Mouse (Mus musculus) kidney, postnatal 0 days (tissue): ENCODE measurements around the gene Gm1604a. TPM values are rescaled to one million over a fixed set of nuclear protein-coding genes. Genes with fewer than 3 reads are reported as not detected.
A peak's percentile ranks its signal among the peaks of the same experiment; 100 is the strongest.
"Not testable (repeated sequence)": the region's sequence is repeated elsewhere in the genome, so short reads cannot be mapped to it uniquely, and the experiment has no call there.

ENCODE experiments used
- ATAC-seq: fragments of 200-750 bp; cut with Nextera tagmentation; replicated peaks from 2 replicates; pipeline ENCODE4 v1.8.0; 2017; ENCODE audit warnings: low read depth, moderate number of reproducible peaks, moderate TSS enrichment, moderate library complexity; ENCODE audit not compliant: low FRiP score
- DNase-seq: peaks from one replicate; pipeline ENCODE4 v3.0.0-alpha.2; 2016; ENCODE audit warnings: low spot score
- H3K27ac ChIP-seq: fragments of 300-500 bp; sonication (generic); 2 replicates; pipeline ENCODE4 v1.5.1; 2014; ENCODE audit warnings: mild to moderate bottlenecking
- H3K27me3 ChIP-seq: fragments of 300-500 bp; sonication (generic); 2 replicates; pipeline ENCODE4 v1.6.1; 2014; ENCODE audit warnings: low read length, mixed read lengths; ENCODE audit not compliant: insufficient read depth
- H3K36me3 ChIP-seq: fragments of 300-500 bp; sonication (generic); 2 replicates; pipeline ENCODE4 v1.6.1; 2014; ENCODE audit warnings: low read length, mixed read lengths; ENCODE audit not compliant: insufficient read depth
- H3K4me1 ChIP-seq: fragments of 300-500 bp; sonication (generic); replicated peaks from 2 replicates; pipeline ENCODE4 v1.6.1; 2014; ENCODE audit warnings: antibody characterized with exemption, low read length, mixed read lengths; ENCODE audit not compliant: insufficient read depth
- H3K4me2 ChIP-seq: fragments of 300-500 bp; sonication (generic); 2 replicates; pipeline ENCODE4 v1.6.1; 2014; ENCODE audit warnings: mild to moderate bottlenecking, low read length, moderate library complexity, mixed read lengths
- H3K4me3 ChIP-seq: fragments of 300-500 bp; sonication (generic); replicated peaks from 2 replicates; pipeline ENCODE4 v1.5.1; 2014; ENCODE audit warnings: low read depth, low read length
- H3K9ac ChIP-seq: fragments of 300-500 bp; sonication (generic); 2 replicates; pipeline ENCODE4 v1.6.1; 2014; ENCODE audit warnings: low read depth, low read length
- H3K9me3 ChIP-seq: fragments of 300-500 bp; sonication (generic); replicated peaks from 2 replicates; pipeline ENCODE4 v1.6.1; 2016; ENCODE audit warnings: low read length, inconsistent platforms, mixed read lengths
- WGBS: fragments of 180-500 bp; shearing (Covaris S2); extraction: QIAGEN DNeasy Blood & Tissue Kit; methylation state at CpG from one replicate; pipeline ENCODE4 v1.1.7; 2014; 5-methylcytosine and 5-hydroxymethylcytosine counted together
- polyA plus RNA-seq: library from polyadenylated mRNA; unstranded; fragments of >200 nt; fragmentation: Nextera tagmentation; extraction: Ambion mirVana; gene quantifications from 2 replicates; pipeline ENCODE4 v1.2.1, GENCODE M21; 2015

The Gm1604a gene
- polyA plus RNA-seq, 1 experiment from 2014 or later = 0.43 TPM

- H3K4me3 ChIP-seq, H3K9me3 ChIP-seq, H3K4me1 ChIP-seq, ATAC-seq, H3K27ac ChIP-seq, DNase-seq, H3K27me3 ChIP-seq, H3K4me2 ChIP-seq, H3K9ac ChIP-seq, H3K36me3 ChIP-seq: not testable (repeated sequence)
- 68% methylated on average over 8 of the region's 12 CpGs for WGBS
Measured at GRCm38 (mm10) chr17:7001790-7002585, 23.4 kb upstream of the Gm1604a start.

GRCm38 (mm10) chr17:7003392-7003791 is 22.0 kb upstream of the Gm1604a start:
- H3K4me3 ChIP-seq, H3K9ac ChIP-seq, H3K9me3 ChIP-seq, H3K27me3 ChIP-seq, H3K27ac ChIP-seq, ATAC-seq, H3K4me1 ChIP-seq, H3K4me2 ChIP-seq, DNase-seq, H3K36me3 ChIP-seq: not testable (repeated sequence)
- WGBS = no CpG with 5 or more reads among the region's 3 CpGs

- WGBS = 59% methylated on average over 3 of the region's 4 CpGs
Measured at GRCm38 (mm10) chr17:7005646-7006045, 19.7 kb upstream of the Gm1604a start.

GRCm38 (mm10) chr17:7008885-7009284 is 16.5 kb upstream of the Gm1604a start:
- not testable (repeated sequence) for DNase-seq, ATAC-seq, H3K9me3 ChIP-seq, H3K9ac ChIP-seq, H3K27ac ChIP-seq, H3K4me1 ChIP-seq, H3K4me3 ChIP-seq, H3K27me3 ChIP-seq, H3K36me3 ChIP-seq, H3K4me2 ChIP-seq

More at GRCm38 (mm10) chr17:7005646-7006045, 19.7 kb upstream of the Gm1604a start:
- H3K27me3 ChIP-seq, ATAC-seq, DNase-seq, H3K4me2 ChIP-seq, H3K4me3 ChIP-seq, H3K9me3 ChIP-seq, H3K9ac ChIP-seq, H3K27ac ChIP-seq, H3K36me3 ChIP-seq, H3K4me1 ChIP-seq: not testable (repeated sequence)

GRCm38 (mm10) chr17:7009440-7009839 is 15.9 kb upstream of the Gm1604a start:
- H3K9me3 ChIP-seq, H3K27ac ChIP-seq, H3K4me1 ChIP-seq, H3K4me3 ChIP-seq, H3K9ac ChIP-seq, H3K36me3 ChIP-seq, DNase-seq, ATAC-seq, H3K4me2 ChIP-seq, H3K27me3 ChIP-seq: not testable (repeated sequence)
- WGBS = no CpG with 5 or more reads among the region's 7 CpGs

- not testable (repeated sequence) for H3K27ac ChIP-seq, H3K36me3 ChIP-seq, H3K4me3 ChIP-seq, H3K9me3 ChIP-seq, H3K4me2 ChIP-seq, ATAC-seq, H3K4me1 ChIP-seq, H3K27me3 ChIP-seq, H3K9ac ChIP-seq
- WGBS = 51% methylated on average over 4 of the region's 9 CpGs
- peak; percentile 1 for DNase-seq
Measured at GRCm38 (mm10) chr17:7009901-7010300, 15.5 kb upstream of the Gm1604a start.

GRCm38 (mm10) chr17:7014190-7014589 is 11.2 kb upstream of the Gm1604a start:
- H3K4me2 ChIP-seq, H3K27ac ChIP-seq, H3K9me3 ChIP-seq, H3K27me3 ChIP-seq, H3K4me3 ChIP-seq, H3K36me3 ChIP-seq, ATAC-seq, H3K4me1 ChIP-seq, DNase-seq, H3K9ac ChIP-seq: not testable (repeated sequence)
- whole genome bisulfite sequencing = no CpG with 5 or more reads among the region's 1 CpGs

GRCm38 (mm10) chr17:7025764-7026346 is 487 bp downstream of the Gm1604a start:
- not testable (repeated sequence) for H3K36me3 ChIP-seq, H3K4me2 ChIP-seq, DNase-seq, H3K27me3 ChIP-seq, H3K27ac ChIP-seq, H3K4me3 ChIP-seq, H3K9ac ChIP-seq, H3K9me3 ChIP-seq, H3K4me1 ChIP-seq
- WGBS = 27% methylated on average over 3 of the region's 14 CpGs
- peak; percentile 53 for ATAC-seq

GRCm38 (mm10) chr17:7030204-7030603 is 4.8 kb downstream of the Gm1604a start:
- WGBS = 66% methylated on average over 5 of the region's 7 CpGs
- not testable (repeated sequence) for H3K27ac ChIP-seq, H3K9ac ChIP-seq, H3K27me3 ChIP-seq, ATAC-seq, H3K36me3 ChIP-seq, H3K4me3 ChIP-seq, H3K4me1 ChIP-seq, H3K9me3 ChIP-seq, H3K4me2 ChIP-seq, DNase-seq
